Comparison of ENCODE assay signal across 8 mouse cellular contexts in genomic region chr3:103914010-103914669, GRCm38 (mm10). TPM values are rescaled to one million over a fixed set of nuclear protein-coding genes. Genes with fewer than 3 reads are reported as not detected.
DNase-seq lines count a peak whose midpoint lies in the region; ATAC-seq and TF ChIP-seq lines count a peak whose summit lies in the region.

Gene Rsbn1, plus strand, starts transcription at chr3:103914120.

- peak; percentile 100 for DNase-seq in brain, embryonic 14.5 days (ENCODE audit: low read depth)
- peak; percentile 98 for DNase-seq in liver, adult 2 months (ENCODE audit: extremely low read depth, low read depth, low spot score)
- peak; percentile 99 for DNase-seq in splenic B cell, adult 2 months (ENCODE audit: low read depth, low spot score)

- H3ac ChIP-seq in C2C12 (ENCODE audit: control insufficient read depth, insufficient read length, low read depth) (peak within 1 kb of the TSS; percentile 83), myocyte (ENCODE audit: control insufficient read depth, insufficient read length) (peak within 1 kb of the TSS; percentile 39)

- H3K4me2 ChIP-seq in heart, embryonic 11.5 days: peak within 1 kb of the TSS; percentile 66
- H3K4me2 ChIP-seq in kidney, embryonic 16.5 days (replicated peaks; ENCODE audit: low read depth, low read length): peak within 1 kb of the TSS; percentile 61
- peak within 1 kb of the TSS; percentile 90 for H3K4me2 ChIP-seq in myocyte (ENCODE audit: low read depth)

- H3K36me3 ChIP-seq in C2C12 (ENCODE audit: control insufficient read depth, insufficient read depth) (no peaks in the 10 kb centered on the region), myocyte (ENCODE audit: control insufficient read depth, insufficient read depth) (no peaks in the 10 kb centered on the region)
- H3K36me3 ChIP-seq in erythroblast, embryonic 14.5 days (ENCODE audit: control insufficient read depth): no peaks in the 10 kb centered on the region
- H3K36me3 ChIP-seq in heart, embryonic 11.5 days (ENCODE audit: control insufficient read depth, insufficient read depth, low read length): no peaks in the 10 kb centered on the region
- H3K36me3 ChIP-seq in kidney, embryonic 16.5 days (ENCODE audit: insufficient read depth, low read length): no peaks in the 10 kb centered on the region
- no peaks in the 10 kb centered on the region for H3K36me3 ChIP-seq in liver, adult 2 months (ENCODE audit: control insufficient read depth, insufficient read depth, low read length)
- H3K36me3 ChIP-seq in splenic B cell, adult 2 months (ENCODE audit: control insufficient read depth, insufficient read depth, low read length, poor library complexity, severe bottlenecking): no peaks in the 10 kb centered on the region

- under 1% methylated on average over 55 of the region's 55 CpGs for WGBS in heart, embryonic 11.5 days (ENCODE audit: insufficient replicate concordance)
- WGBS in kidney, embryonic 16.5 days: under 1% methylated on average over 54 of the region's 55 CpGs
- WGBS in liver, adult 2 months: 1% methylated on average over 52 of the region's 55 CpGs

- no peaks in the 10 kb centered on the region for H3K9me3 ChIP-seq in erythroblast, embryonic 14.5 days (ENCODE audit: control insufficient read depth, low read length)
- no peaks in the 10 kb centered on the region for H3K9me3 ChIP-seq in heart, embryonic 11.5 days (replicated peaks; ENCODE audit: control insufficient read depth, low read length)
- no peaks in the 10 kb centered on the region for H3K9me3 ChIP-seq in kidney, embryonic 16.5 days (ENCODE audit: low read length)

- H3K4me3 ChIP-seq in C2C12 (ENCODE audit: insufficient read depth, poor library complexity, severe bottlenecking) (peak within 1 kb of the TSS; percentile 89), myocyte (peak within 1 kb of the TSS; percentile 95)
- peak within 1 kb of the TSS; percentile 79 for H3K4me3 ChIP-seq in erythroblast, embryonic 14.5 days (replicated peaks)
- peak within 1 kb of the TSS; percentile 82 for H3K4me3 ChIP-seq in heart, embryonic 11.5 days (ENCODE audit: low read depth, low read length)
- peak within 1 kb of the TSS; percentile 100 for H3K4me3 ChIP-seq in kidney, embryonic 16.5 days (ENCODE audit: low read length)
- peak within 1 kb of the TSS; percentile 99 for H3K4me3 ChIP-seq in liver, adult 2 months (ENCODE audit: insufficient read depth, low read depth, low read length)

- H3K79me2 ChIP-seq in C2C12 (ENCODE audit: control insufficient read depth, insufficient read depth) (peaks cover 46% of the 10 kb centered on the region), myocyte (ENCODE audit: control insufficient read depth, insufficient read depth) (peaks cover 40% of the 10 kb centered on the region)
- peaks cover 10% of the 10 kb centered on the region; the same call in 1 of the 2 replicates for H3K79me2 ChIP-seq in liver, adult 2 months (ENCODE audit: control insufficient read depth, insufficient read depth, low read length)

- peak; percentile 45; the same call in 1 of the 2 replicates for TF ChIP-seq POLR2A in brain, embryonic 14.5 days (IDR thresholded peaks at IDR 0.05; ENCODE audit: borderline replicate concordance, extremely low read depth, insufficient read depth, insufficient read length, poor library complexity, severe bottlenecking)
- peak; percentile 81 for TF ChIP-seq POLR2A in liver, adult 2 months (IDR thresholded peaks at IDR 0.05; ENCODE audit: extremely low read depth, insufficient read depth, low read length)
- TF ChIP-seq POLR2A in myocyte (IDR thresholded peaks at IDR 0.05; ENCODE audit: insufficient read length, low read depth): peak; percentile 83

- peak within 1 kb of the TSS; percentile 87 for H3K9ac ChIP-seq in heart, embryonic 11.5 days (ENCODE audit: low read depth, low read length)
- peak within 1 kb of the TSS; percentile 98 for H3K9ac ChIP-seq in kidney, embryonic 16.5 days (replicated peaks; ENCODE audit: low read length)
- peak within 1 kb of the TSS; percentile 97 for H3K9ac ChIP-seq in liver, adult 2 months (ENCODE audit: low read depth, low read length)

- H3K27ac ChIP-seq in heart, embryonic 11.5 days (ENCODE audit: low read depth, low read length): peak within 1 kb of the TSS; percentile 90
- H3K27ac ChIP-seq in kidney, embryonic 16.5 days (ENCODE audit: low read length): peak within 1 kb of the TSS; percentile 90
- peak within 1 kb of the TSS; percentile 72 for H3K27ac ChIP-seq in liver, adult 2 months (replicated peaks; ENCODE audit: insufficient read depth, low read depth, low read length)

- peaks cover 37% of the 10 kb centered on the region for H3K79me3 ChIP-seq in C2C12 (ENCODE audit: low read depth)

- no peak for TF ChIP-seq CTCF in C2C12 (IDR thresholded peaks at IDR 0.05; ENCODE audit: control insufficient read depth, insufficient read depth, insufficient read length)
- peak; percentile 8; the same call in 1 of the 2 replicates for TF ChIP-seq CTCF in brain, embryonic 14.5 days (IDR thresholded peaks at IDR 0.05; ENCODE audit: borderline replicate concordance, extremely low read depth, insufficient read depth, insufficient read length)
- peak; percentile 22; the same call in 1 of the 2 replicates for TF ChIP-seq CTCF in liver, adult 2 months (IDR thresholded peaks at IDR 0.05; ENCODE audit: low read depth, low read length)

- ATAC-seq in heart, embryonic 11.5 days (replicated peaks; ENCODE audit: insufficient number of reproducible peaks, low FRiP score, low TSS enrichment): peak; percentile 100
- ATAC-seq in kidney, embryonic 16.5 days (ENCODE audit: low FRiP score, low TSS enrichment): peak; percentile 100

- H3K4me1 ChIP-seq in erythroblast, embryonic 14.5 days (ENCODE audit: control insufficient read depth): peaks cover 23% of the 10 kb centered on the region
- peaks cover 9% of the 10 kb centered on the region for H3K4me1 ChIP-seq in heart, embryonic 11.5 days (ENCODE audit: control insufficient read depth, insufficient read depth, low read length)
- peaks cover 13% of the 10 kb centered on the region for H3K4me1 ChIP-seq in kidney, embryonic 16.5 days (ENCODE audit: insufficient read depth, low read length)
- peaks cover 6% of the 10 kb centered on the region; the same call in 1 of the 2 replicates for H3K4me1 ChIP-seq in liver, adult 2 months (ENCODE audit: control insufficient read depth, insufficient read depth, low read length)

- no peaks in the 10 kb centered on the region for H3K27me3 ChIP-seq in C2C12 (ENCODE audit: control insufficient read depth, insufficient read depth, insufficient read length)
- no peaks in the 10 kb centered on the region for H3K27me3 ChIP-seq in erythroblast, embryonic 14.5 days (ENCODE audit: control insufficient read depth)
- H3K27me3 ChIP-seq in heart, embryonic 11.5 days (ENCODE audit: control insufficient read depth, insufficient read depth, low read length): no peaks in the 10 kb centered on the region
- no peaks in the 10 kb centered on the region for H3K27me3 ChIP-seq in kidney, embryonic 16.5 days (ENCODE audit: insufficient read depth, low read length)
- H3K27me3 ChIP-seq in liver, adult 2 months (ENCODE audit: control insufficient read depth, insufficient read depth, low read length): no peaks in the 10 kb centered on the region
- H3K27me3 ChIP-seq in myocyte (ENCODE audit: control insufficient read depth, insufficient read depth, insufficient read length): no peaks in the 10 kb centered on the region
- no peaks in the 10 kb centered on the region for H3K27me3 ChIP-seq in splenic B cell, adult 2 months (ENCODE audit: control insufficient read depth, insufficient read depth, low read length, poor library complexity, severe bottlenecking)

TF ChIP-seq in C2C12, 6 proteins besides CTCF, POLR2A, EP300 and RAD21:
- no peak for TF ChIP-seq USF1 (IDR thresholded peaks at IDR 0.05; ENCODE audit: low read depth)
- TF ChIP-seq MAX (IDR thresholded peaks at IDR 0.05): peak; percentile 94

TF ChIP-seq in myocyte, 11 proteins besides CTCF, POLR2A, EP300 and RAD21:
- TF ChIP-seq CEBPB (IDR thresholded peaks at IDR 0.05; ENCODE audit: insufficient read depth, poor library complexity, severe bottlenecking): no peak
- peak; percentile 80 for TF ChIP-seq SRF (IDR thresholded peaks at IDR 0.05; ENCODE audit: control insufficient read depth, insufficient read length, low read depth)
- no peak for TF ChIP-seq MYOG (IDR thresholded peaks at IDR 0.05; ENCODE audit: control insufficient read depth in 1 of 3, insufficient read depth in 1 of 3, insufficient read length in 2 of 3, low read depth in 2 of 3)
- no peak for TF ChIP-seq MAX (IDR thresholded peaks at IDR 0.05; ENCODE audit: low read depth)
- TF ChIP-seq POLR2AphosphoS2 (IDR thresholded peaks at IDR 0.05; ENCODE audit: insufficient read length, low read depth): peak; percentile 88
- peak in 1 of 3 experiments; percentile 19 for TF ChIP-seq MYOD1 (IDR thresholded peaks at IDR 0.05; ENCODE audit: control insufficient read depth in 1 of 3, insufficient read length in 2 of 3, low read depth in 2 of 3)
- no peak for TF ChIP-seq USF1 (IDR thresholded peaks at IDR 0.05; ENCODE audit: low read depth)
- no peak for TF ChIP-seq TCF12 (IDR thresholded peaks at IDR 0.05; ENCODE audit: insufficient read depth, poor library complexity, severe bottlenecking)
- TF ChIP-seq TCF3 (IDR thresholded peaks at IDR 0.05; ENCODE audit: insufficient read length, low read depth): no peak
- TF ChIP-seq REST (IDR thresholded peaks at IDR 0.05; ENCODE audit: insufficient read depth, insufficient read length): no peak
- TF ChIP-seq E2F4 (IDR thresholded peaks at IDR 0.05; ENCODE audit: insufficient read depth): peak; percentile 20

RNA-seq across cellular contexts. Expression of gene Rsbn1, which starts in this region (rescaled TPM):
- 2.6 TPM for polyA plus RNA-seq in C2C12 (2012; fragmentation: generic; extraction: Trizol)
- 17.1 and 22.2 TPM in 2 replicates for polyA plus RNA-seq in brain, embryonic 14.5 days (2012; rRNA removed)
- polyA plus RNA-seq in erythroblast, embryonic 14.5 days (2012): 0.91 and 1.1 TPM in 2 replicates
- polyA plus RNA-seq in heart, embryonic 11.5 days (2014; fragmentation: Nextera tagmentation; extraction: Ambion mirVana): 7.6 and 7.9 TPM in 2 replicates
- 8.9 TPM in 2 replicates for polyA plus RNA-seq in kidney, embryonic 16.5 days (2015; fragmentation: Nextera tagmentation; extraction: Ambion mirVana)
- 5.8 and 7.1 TPM in 2 replicates for total RNA-seq in liver, adult 2 months (2014; rRNA removed)
- polyA plus RNA-seq in liver, adult 2 months (2012; rRNA removed): 0.68 and 1.1 TPM in 2 replicates
- polyA plus RNA-seq in myocyte (2012; fragmentation: generic; extraction: Trizol): 3.0 TPM

Comparison
In these comparisons a context has a peak if more than half of its experiments do, and no peak if none do; other contexts are left out.
1. Peak in every context shown above with its lines: DNase-seq, ATAC-seq, H3K4me3 ChIP-seq and H3K27ac ChIP-seq.